Mouse (Mus musculus) embryonic facial prominence, embryonic 12.5 days (tissue): ENCODE measurements at regions not wholly inside any gene's neighbourhood (a gene's known extent, or its start where the extent isn't known, plus 50 kb on each side); places are given as distances from the start of the nearest gene placed in this dataset.

ENCODE experiments used
- ATAC-seq: fragments of 200-750 bp; cut with Nextera tagmentation; 2 replicates; pipeline ENCODE4 v1.8.0; 2017; ENCODE audit not compliant: insufficient number of reproducible peaks, insufficient read depth, low FRiP score, low TSS enrichment
- H3K27ac ChIP-seq: fragments of 300-500 bp; sonication (generic); 2 replicates; pipeline ENCODE4 v1.5.1; 2016; ENCODE audit warnings: mild to moderate bottlenecking
- H3K27me3 ChIP-seq: fragments of 300-500 bp; sonication (generic); 2 replicates; pipeline ENCODE4 v1.6.1; 2016; ENCODE audit warnings: mild to moderate bottlenecking, moderate library complexity
- H3K36me3 ChIP-seq: fragments of 300-500 bp; sonication (generic); 2 replicates; pipeline ENCODE4 v1.6.1; 2016; ENCODE audit warnings: mild to moderate bottlenecking
- H3K4me1 ChIP-seq: fragments of 300-500 bp; sonication (generic); 2 replicates; pipeline ENCODE4 v1.6.1; 2016
- H3K4me2 ChIP-seq: fragments of 300-500 bp; sonication (generic); replicated peaks from 2 replicates; pipeline ENCODE4 v1.6.1; 2016; ENCODE audit warnings: mild to moderate bottlenecking, moderate library complexity
- H3K4me3 ChIP-seq: fragments of 300-500 bp; sonication (generic); 2 replicates; pipeline ENCODE4 v1.5.1; 2016; ENCODE audit warnings: mild to moderate bottlenecking
- H3K9ac ChIP-seq: fragments of 300-500 bp; sonication (generic); 2 replicates; pipeline ENCODE4 v1.6.1; 2016; ENCODE audit warnings: mild to moderate bottlenecking, moderate library complexity
- H3K9me3 ChIP-seq: fragments of 300-500 bp; sonication (generic); 2 replicates; pipeline ENCODE4 v1.6.1; 2016; ENCODE audit warnings: mild to moderate bottlenecking, moderate library complexity
- WGBS: fragments of 180-500 bp; shearing (Covaris S2); methylation state at CpG from one replicate; pipeline ENCODE4 v1.1.7; 2016; 5-methylcytosine and 5-hydroxymethylcytosine counted together

DNA sequence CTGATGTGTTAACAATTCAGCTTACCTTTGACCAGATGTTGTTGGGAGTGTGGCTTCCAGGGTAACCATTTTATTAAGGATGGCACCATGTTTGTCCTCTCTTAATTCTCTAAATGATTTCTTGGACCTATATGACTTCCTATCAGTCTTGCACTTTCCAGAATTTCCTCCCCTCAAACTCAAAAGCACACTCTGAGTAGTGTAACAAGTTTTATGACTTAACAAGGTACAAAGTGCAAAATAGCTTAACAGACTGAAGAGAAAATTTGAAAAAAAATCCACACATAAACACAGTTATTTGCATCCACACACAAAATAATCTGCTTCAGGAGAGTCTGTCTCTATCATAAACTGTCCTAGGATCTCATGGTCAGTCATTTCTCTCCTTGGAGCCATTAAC is 251.0 kb upstream of the Kirrel3 start:
- Histone ChIP-seq H3K27ac (no peak overlapping the region), H3K4me3 (no peak overlapping the region), H3K36me3 (no peaks in the 10 kb centered on the region), H3K4me1 (no peaks in the 10 kb centered on the region), H3K9me3 (no peaks in the 10 kb centered on the region), H3K27me3 (no peaks in the 10 kb centered on the region), H3K4me2 (no peak overlapping the region), H3K9ac (no peak overlapping the region)
- no peak for ATAC-seq

DNA sequence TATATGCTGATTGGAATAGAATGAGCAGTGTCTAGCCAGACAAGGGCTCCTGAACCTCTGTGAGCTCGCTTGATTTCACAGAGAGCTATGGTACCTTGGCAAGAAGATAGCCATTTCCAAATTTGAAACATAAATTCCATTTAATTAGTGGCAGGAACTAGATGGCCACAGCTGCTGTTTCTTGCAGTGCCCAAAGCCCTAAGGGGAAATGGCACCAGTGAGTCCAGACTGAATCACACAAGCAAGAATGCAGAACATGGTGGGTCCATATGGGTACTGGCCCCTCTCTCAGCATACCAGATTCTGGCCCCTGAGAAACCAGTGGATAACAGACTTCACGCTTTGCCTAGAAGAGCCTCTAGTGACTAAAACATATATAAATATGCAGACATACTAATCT is 246.2 kb upstream of the Kirrel3 start:
- Histone ChIP-seq H3K27ac (no peak overlapping the region), H3K27me3 (no peaks in the 10 kb centered on the region), H3K4me1 (no peaks in the 10 kb centered on the region), H3K4me2 (no peak overlapping the region), H3K9me3 (no peaks in the 10 kb centered on the region), H3K9ac (no peak overlapping the region), H3K36me3 (no peaks in the 10 kb centered on the region), H3K4me3 (no peak overlapping the region)
- 80% methylated on average over 2 of the region's 2 CpGs for WGBS
- ATAC-seq = no peak

DNA sequence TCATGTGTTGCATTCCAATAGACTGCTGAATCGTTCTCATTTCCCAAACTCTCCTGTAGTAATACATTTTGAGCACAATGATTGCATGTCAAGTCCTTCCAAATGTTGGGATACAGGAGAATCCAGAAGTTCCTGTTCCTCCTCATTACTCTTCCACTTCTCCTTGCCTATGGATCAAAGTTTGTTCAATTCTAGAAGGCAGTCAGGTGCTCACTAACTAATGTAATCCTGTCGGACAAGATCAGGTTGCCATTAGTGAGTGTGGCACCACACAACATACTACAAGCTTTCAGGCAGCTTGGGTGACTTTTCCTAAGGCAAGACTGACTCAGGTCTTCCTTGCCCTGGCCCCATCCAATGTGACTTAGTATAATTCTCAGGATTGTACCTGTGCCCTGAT is 242.0 kb upstream of the Kirrel3 start:
- 81% methylated on average over 2 of the region's 2 CpGs for WGBS
- no peak for ATAC-seq
- no peaks in the 10 kb centered on the region for H3K36me3 ChIP-seq
- no peaks in the 10 kb centered on the region for H3K27me3 ChIP-seq
- no peak overlapping the region for H3K27ac ChIP-seq
- no peak overlapping the region for H3K4me2 ChIP-seq
- no peak overlapping the region for H3K4me3 ChIP-seq
- no peaks in the 10 kb centered on the region for H3K4me1 ChIP-seq
- no peak overlapping the region for H3K9ac ChIP-seq
- no peaks in the 10 kb centered on the region for H3K9me3 ChIP-seq

DNA sequence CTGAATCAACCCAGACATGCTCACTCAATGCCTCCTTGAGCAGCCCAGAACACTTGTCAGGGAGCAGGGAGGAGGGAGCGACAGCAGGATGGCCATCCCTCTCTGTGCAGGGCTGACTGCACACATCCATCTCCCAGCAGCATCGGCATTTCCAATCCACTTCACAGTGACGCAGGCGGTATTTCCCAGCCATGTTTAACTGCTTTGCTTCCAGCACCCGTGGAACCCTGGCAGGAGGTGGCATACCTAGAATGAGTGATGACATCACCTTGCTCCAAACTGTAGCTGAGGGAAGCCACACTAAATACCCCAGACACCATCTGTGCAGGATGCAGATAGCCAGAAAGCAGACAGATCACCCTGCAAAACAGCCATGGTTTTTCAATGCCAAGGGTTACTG is 241.1 kb upstream of the Kirrel3 start:
- no peaks in the 10 kb centered on the region for H3K27me3 ChIP-seq
- H3K27ac ChIP-seq = no peak overlapping the region
- H3K4me3 ChIP-seq = no peak overlapping the region
- H3K9me3 ChIP-seq = no peaks in the 10 kb centered on the region
- no peaks in the 10 kb centered on the region for H3K36me3 ChIP-seq
- WGBS = 85% methylated on average over 5 of the region's 5 CpGs
- H3K4me2 ChIP-seq = no peak overlapping the region
- no peak for ATAC-seq
- H3K4me1 ChIP-seq = no peaks in the 10 kb centered on the region
- H3K9ac ChIP-seq = no peak overlapping the region

DNA sequence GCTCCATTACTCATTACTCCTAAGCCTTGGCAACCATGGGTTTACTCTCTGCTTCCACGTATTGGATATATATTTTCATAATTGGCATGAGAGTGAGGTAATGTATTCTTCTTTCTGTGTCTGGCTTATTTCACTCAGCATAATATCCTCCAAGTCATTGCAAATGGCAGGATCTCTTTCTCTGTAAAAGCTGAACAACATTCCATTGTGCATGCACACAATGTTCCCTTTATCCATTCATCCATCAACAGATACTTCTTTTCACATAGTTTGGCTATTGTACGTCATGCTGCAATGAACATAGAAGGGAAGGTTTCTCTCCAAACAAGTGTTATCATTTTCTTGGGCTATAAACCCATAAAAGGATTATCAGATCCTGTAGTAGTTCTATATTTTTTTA is 232.9 kb upstream of the Kirrel3 start:
- Histone ChIP-seq H3K36me3 (no peaks in the 10 kb centered on the region), H3K9me3 (no peaks in the 10 kb centered on the region), H3K4me3 (no peak overlapping the region), H3K27ac (no peak overlapping the region), H3K9ac (no peak overlapping the region), H3K27me3 (no peaks in the 10 kb centered on the region), H3K4me2 (no peak overlapping the region), H3K4me1 (no peaks in the 10 kb centered on the region)
- WGBS = 58% methylated on average over 2 of the region's 2 CpGs
- ATAC-seq = no peak

DNA sequence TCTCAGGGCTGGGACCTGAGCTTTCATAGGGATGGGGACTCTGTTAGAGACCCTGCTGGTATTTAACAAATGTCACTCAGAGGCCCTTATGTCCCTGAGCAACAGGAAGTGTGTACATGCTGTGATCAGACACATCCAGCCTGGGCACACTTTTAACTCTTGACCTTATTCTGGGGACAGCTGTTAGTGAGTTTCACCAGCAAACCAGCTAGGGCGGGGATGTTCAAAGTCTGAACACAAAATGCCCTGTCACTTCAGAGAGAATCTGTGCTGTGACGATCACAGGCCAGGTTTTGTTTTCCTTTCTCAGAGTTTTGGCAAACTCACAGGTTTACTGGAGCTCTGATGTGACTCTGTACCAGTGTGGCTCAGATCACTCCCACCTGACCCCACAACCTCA is 227.2 kb upstream of the Kirrel3 start:
- Histone ChIP-seq H3K36me3 (no peaks in the 10 kb centered on the region), H3K27me3 (no peaks in the 10 kb centered on the region), H3K27ac (no peak overlapping the region), H3K4me1 (no peaks in the 10 kb centered on the region), H3K4me2 (no peak overlapping the region), H3K9ac (no peak overlapping the region), H3K9me3 (no peaks in the 10 kb centered on the region), H3K4me3 (no peak overlapping the region)
- ATAC-seq = no peak
- WGBS = 40% methylated on average over 2 of the region's 2 CpGs

DNA sequence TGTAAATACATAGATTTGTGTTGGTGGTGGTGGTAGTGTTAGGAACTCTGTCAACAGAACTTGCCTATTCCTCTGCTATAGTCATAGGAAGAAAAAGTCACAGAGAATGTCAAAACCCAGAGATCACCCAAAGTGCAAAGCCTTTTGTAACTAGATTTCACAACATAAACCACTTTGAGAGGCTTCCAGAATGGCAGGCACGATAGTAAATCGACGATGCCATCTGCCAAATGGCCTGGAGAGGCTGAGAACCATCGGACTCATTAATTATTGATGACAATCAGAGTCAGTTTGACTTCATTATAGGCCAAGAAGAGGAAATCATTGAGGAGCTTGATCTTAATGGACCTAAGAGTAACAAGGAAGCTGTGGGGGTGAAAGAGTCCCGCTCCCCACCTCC is 207.6 kb upstream of the Kirrel3 start:
- no peaks in the 10 kb centered on the region for H3K9me3 ChIP-seq

DNA sequence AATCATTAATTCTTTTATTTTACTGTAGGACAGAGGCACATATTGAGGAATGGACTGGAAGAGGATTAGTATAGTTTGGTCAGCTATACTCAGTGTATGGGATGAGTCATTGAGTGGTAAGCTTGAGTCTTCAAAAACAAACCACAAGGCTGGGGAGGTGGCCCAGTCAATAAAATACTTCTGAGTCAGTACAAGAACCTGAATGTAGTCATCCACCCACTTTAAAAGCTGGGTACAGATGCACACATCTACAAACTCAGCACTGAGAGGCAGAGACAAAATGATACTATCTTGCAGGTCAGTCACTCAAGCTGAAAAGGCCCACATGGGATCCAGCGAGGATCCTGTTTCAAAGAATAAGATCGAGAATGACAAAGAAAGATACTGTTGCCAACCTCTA is 206.3 kb upstream of the Kirrel3 start:
- no peak for ATAC-seq

More for the DNA sequence above, 207.6 kb upstream of the Kirrel3 start:
- Histone ChIP-seq H3K4me1 (peaks cover 8% of the 10 kb centered on the region; the same call in 1 of the 2 replicates), H3K9ac (no peak overlapping the region), H3K27me3 (no peaks in the 10 kb centered on the region), H3K36me3 (no peaks in the 10 kb centered on the region), H3K27ac (no peak overlapping the region), H3K4me3 (no peak overlapping the region), H3K4me2 (no peak overlapping the region)
- 89% methylated on average over 5 of the region's 5 CpGs for WGBS
- ATAC-seq = no peak

DNA sequence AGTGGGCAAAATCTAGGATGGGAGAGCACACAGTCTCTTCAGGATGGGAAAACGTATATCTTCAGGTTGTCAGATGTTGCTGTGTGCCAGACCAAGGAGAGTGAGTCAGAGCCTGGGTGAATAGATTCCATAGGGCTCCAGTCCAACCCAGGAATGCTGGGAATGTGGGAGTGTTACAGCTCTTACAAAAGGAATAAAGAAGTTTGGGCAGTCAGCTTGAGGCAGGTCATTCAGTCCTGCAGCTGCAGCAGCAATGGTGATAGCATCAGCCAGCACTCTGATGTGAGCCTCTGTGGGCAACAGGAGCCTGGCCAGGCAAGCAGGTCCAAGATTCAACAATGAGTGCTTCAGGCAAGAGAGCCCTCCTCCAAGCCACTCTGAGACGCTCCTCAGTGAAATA is 205.8 kb upstream of the Kirrel3 start:
- Histone ChIP-seq H3K27me3 (no peaks in the 10 kb centered on the region), H3K27ac (no peak overlapping the region), H3K4me2 (no peak overlapping the region), H3K36me3 (no peaks in the 10 kb centered on the region), H3K4me3 (no peak overlapping the region), H3K9me3 (no peaks in the 10 kb centered on the region), H3K9ac (no peak overlapping the region), H3K4me1 (peaks cover 8% of the 10 kb centered on the region; the same call in 1 of the 2 replicates)
- no peak for ATAC-seq
- 47% methylated on average over 2 of the region's 2 CpGs for WGBS

More for the DNA sequence above, 206.3 kb upstream of the Kirrel3 start:
- WGBS = 66% methylated on average over 2 of the region's 2 CpGs
- H3K4me2 ChIP-seq = no peak overlapping the region
- H3K4me1 ChIP-seq = peaks cover 8% of the 10 kb centered on the region; the same call in 1 of the 2 replicates
- H3K27me3 ChIP-seq = no peaks in the 10 kb centered on the region
- no peak overlapping the region for H3K9ac ChIP-seq
- H3K27ac ChIP-seq = no peak overlapping the region
- no peaks in the 10 kb centered on the region for H3K9me3 ChIP-seq
- no peak overlapping the region for H3K4me3 ChIP-seq
- no peaks in the 10 kb centered on the region for H3K36me3 ChIP-seq

DNA sequence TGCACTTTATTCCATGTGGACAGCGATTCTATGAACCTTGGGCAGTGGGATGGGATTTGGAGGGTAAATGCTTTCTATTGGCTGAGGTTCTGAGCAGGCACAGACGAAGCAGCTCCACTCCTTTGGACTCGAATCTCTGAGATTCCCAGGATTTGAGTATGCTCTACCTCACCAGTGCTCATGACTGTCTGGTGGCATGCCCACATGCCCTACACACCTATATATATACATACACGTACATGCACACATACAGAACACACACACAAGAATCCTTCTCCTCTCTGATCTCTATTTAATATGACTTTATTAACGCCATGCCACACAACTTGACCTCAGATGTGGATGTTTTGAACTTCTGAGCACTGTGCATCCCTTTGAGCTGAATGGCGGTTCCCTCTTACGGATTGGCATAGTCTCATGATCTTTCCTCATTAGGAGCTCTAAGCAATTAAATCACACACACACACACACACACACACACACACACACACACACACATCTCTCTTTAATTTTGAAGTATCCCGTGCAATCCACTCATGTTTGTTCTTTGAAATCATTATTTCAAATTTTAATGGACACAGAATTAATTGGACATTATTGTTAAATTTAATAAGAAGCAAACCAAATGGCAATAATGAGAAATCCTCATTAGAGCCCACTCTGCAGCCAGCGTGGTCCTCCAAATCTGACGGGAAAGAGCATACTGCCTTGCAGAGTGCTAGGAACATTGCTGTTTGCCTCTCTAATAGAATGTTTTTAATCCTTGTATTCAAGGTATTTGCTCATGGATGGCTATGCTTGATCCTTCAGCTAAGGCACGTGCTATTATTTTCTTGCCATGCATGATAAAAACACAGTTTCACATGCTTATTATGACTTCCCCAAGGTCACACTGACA is 205.1 kb upstream of the Kirrel3 start:
- no peak overlapping the region for H3K4me2 ChIP-seq
- no peaks in the 10 kb centered on the region for H3K36me3 ChIP-seq
- H3K9ac ChIP-seq = no peak overlapping the region
- 81% methylated on average over 11 of the region's 11 CpGs for WGBS
- H3K27ac ChIP-seq = no peak overlapping the region
- no peaks in the 10 kb centered on the region for H3K27me3 ChIP-seq
- ATAC-seq = no peak
- H3K9me3 ChIP-seq = no peaks in the 10 kb centered on the region
- no peak overlapping the region for H3K4me3 ChIP-seq
- H3K4me1 ChIP-seq = peaks cover 8% of the 10 kb centered on the region; the same call in 1 of the 2 replicates

DNA sequence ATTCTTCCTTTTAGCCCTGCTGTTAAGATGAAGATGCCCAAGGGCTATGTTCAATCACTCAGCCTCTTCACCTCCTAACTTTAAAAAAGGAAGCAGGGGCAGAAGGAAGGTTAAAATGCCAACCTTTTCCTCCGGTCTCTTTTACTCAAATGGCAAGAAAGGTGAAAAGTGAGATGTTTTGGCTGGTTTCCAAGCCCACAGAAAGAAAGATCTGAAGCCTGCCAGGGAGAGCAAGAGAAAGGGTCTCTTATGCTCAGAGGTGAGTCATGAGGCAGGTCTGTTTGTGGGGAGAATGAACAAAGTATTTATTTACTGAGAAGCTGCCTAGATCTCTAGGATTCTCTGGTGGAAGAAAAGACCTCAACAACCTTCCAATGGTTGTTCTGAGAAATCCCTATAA is 162.1 kb upstream of the Kirrel3 start:
- WGBS = 15% methylated on average over 1 of the region's 1 CpGs
- Histone ChIP-seq H3K9me3 (no peaks in the 10 kb centered on the region), H3K4me3 (no peak overlapping the region), H3K9ac (no peak overlapping the region), H3K27ac (no peak overlapping the region), H3K27me3 (no peaks in the 10 kb centered on the region), H3K4me2 (no peak overlapping the region), H3K36me3 (no peaks in the 10 kb centered on the region), H3K4me1 (no peaks in the 10 kb centered on the region)
- ATAC-seq = no peak

DNA sequence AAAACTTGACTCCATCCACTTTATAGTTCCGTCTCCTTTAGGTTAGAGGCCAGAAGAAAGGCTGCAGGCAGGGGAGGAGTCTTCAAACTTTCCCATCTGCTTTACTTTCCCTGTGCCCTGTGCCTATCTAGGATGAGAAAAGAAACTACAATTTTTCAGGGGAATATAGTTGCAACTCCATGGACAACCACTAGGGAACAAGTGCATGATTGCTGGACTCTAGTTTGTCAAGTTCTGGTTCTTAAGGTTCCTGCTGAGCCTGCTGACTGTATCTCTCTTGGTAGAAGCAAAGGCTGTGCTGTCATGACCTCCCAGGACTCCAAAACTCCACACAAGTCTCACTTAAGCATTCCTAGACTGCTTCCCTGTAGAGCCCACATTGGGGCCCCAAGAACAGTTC is 157.0 kb upstream of the Kirrel3 start:
- Histone ChIP-seq H3K4me2 (no peak overlapping the region), H3K4me3 (no peak overlapping the region), H3K9me3 (no peaks in the 10 kb centered on the region), H3K4me1 (no peaks in the 10 kb centered on the region), H3K27me3 (no peaks in the 10 kb centered on the region), H3K36me3 (no peaks in the 10 kb centered on the region), H3K9ac (no peak overlapping the region), H3K27ac (no peak overlapping the region)
- ATAC-seq = no peak
- WGBS = 71% methylated on average over 1 of the region's 1 CpGs
